Mouse (Mus musculus) stomach, embryonic 14.5 days (tissue): ENCODE results near the gene Rasgef1b. TPM values are rescaled to one million over a fixed set of nuclear protein-coding genes. Genes with fewer than 3 reads are reported as not detected.
A peak's percentile ranks its signal among the peaks of the same experiment; 100 is the strongest.

ENCODE experiments used
- ATAC-seq: fragments of 200-750 bp; cut with Nextera tagmentation; 2 replicates; pipeline ENCODE4 v1.8.0; 2017; ENCODE audit warnings: low read depth, moderate TSS enrichment; ENCODE audit not compliant: insufficient number of reproducible peaks, insufficient read depth, low FRiP score
- H3K27ac ChIP-seq: fragments of 300-500 bp; sonication (generic); 2 replicates; pipeline ENCODE4 v1.5.1; 2014; ENCODE audit warnings: mild to moderate bottlenecking, low read length, moderate library complexity, mixed read lengths
- H3K27me3 ChIP-seq: fragments of 300-500 bp; sonication (generic); 2 replicates; pipeline ENCODE4 v1.6.1; 2014; ENCODE audit warnings: low read length, control low read depth, mixed read lengths; ENCODE audit not compliant: control insufficient read depth, insufficient read depth
- H3K36me3 ChIP-seq: fragments of 300-500 bp; sonication (generic); 2 replicates; pipeline ENCODE4 v1.6.1; 2014; ENCODE audit warnings: mild to moderate bottlenecking, control low read depth, low read length, moderate library complexity, mixed read lengths; ENCODE audit not compliant: control insufficient read depth, insufficient read depth
- H3K4me1 ChIP-seq: fragments of 300-500 bp; sonication (generic); 2 replicates; pipeline ENCODE4 v1.6.1; 2014; ENCODE audit warnings: low read length, control low read depth, mixed read lengths; ENCODE audit not compliant: control insufficient read depth, insufficient read depth
- H3K4me2 ChIP-seq: fragments of 300-500 bp; sonication (generic); replicated peaks from 2 replicates; pipeline ENCODE4 v1.6.1; 2014; ENCODE audit warnings: low read depth, low read length, control low read depth
- H3K4me3 ChIP-seq: fragments of 300-500 bp; sonication (generic); 2 replicates; pipeline ENCODE4 v1.5.1; 2014; ENCODE audit warnings: low read depth, low read length, control low read depth
- H3K9ac ChIP-seq: fragments of 300-500 bp; sonication (generic); replicated peaks from 2 replicates; pipeline ENCODE4 v1.6.1; 2014; ENCODE audit warnings: low read depth, mild to moderate bottlenecking, control low read depth, low read length, moderate library complexity, mixed read lengths
- H3K9me3 ChIP-seq: fragments of 300-500 bp; sonication (generic); 2 replicates; pipeline ENCODE4 v1.6.1; 2016; ENCODE audit warnings: low read depth, low read length, control low read depth; ENCODE audit not compliant: control insufficient read depth
- WGBS: fragments of 180-500 bp; shearing (Covaris S2); extraction: QIAGEN DNeasy Blood & Tissue Kit; methylation state at CpG from one replicate; pipeline ENCODE4 v1.1.7; 2014; 5-methylcytosine and 5-hydroxymethylcytosine counted together
- polyA plus RNA-seq: library from polyadenylated mRNA; unstranded; fragments of >200 nt; fragmentation: Nextera tagmentation; extraction: Ambion mirVana; gene quantifications from 2 replicates; pipeline ENCODE4 v1.2.1, GENCODE M21; 2014

The Rasgef1b gene
- polyA plus RNA-seq, 1 experiment from 2014 or later, result 13.9 TPM

GRCm38 (mm10) chr5:99214400-99214799 is 514.5 kb downstream of the Rasgef1b start:
- H3K36me3 ChIP-seq, result no peaks in the 10 kb centered on the region
- no peak for ATAC-seq
- no peak overlapping the region for H3K4me2 ChIP-seq
- H3K27me3 ChIP-seq, result no peaks in the 10 kb centered on the region
- H3K27ac ChIP-seq, result no peak overlapping the region
- no peak overlapping the region for H3K4me3 ChIP-seq
- 79% methylated on average over 6 of the region's 6 CpGs for WGBS
- H3K4me1 ChIP-seq, result no peaks in the 10 kb centered on the region
- no peaks in the 10 kb centered on the region for H3K9me3 ChIP-seq
- no peak overlapping the region for H3K9ac ChIP-seq

GRCm38 (mm10) chr5:99213211-99213610 is 515.7 kb downstream of the Rasgef1b start:
- Histone ChIP-seq H3K9me3 (no peaks in the 10 kb centered on the region), H3K4me1 (no peaks in the 10 kb centered on the region), H3K36me3 (no peaks in the 10 kb centered on the region), H3K9ac (no peak overlapping the region), H3K27me3 (no peaks in the 10 kb centered on the region), H3K4me2 (no peak overlapping the region), H3K27ac (no peak overlapping the region), H3K4me3 (no peak overlapping the region)
- 85% methylated on average over 6 of the region's 6 CpGs for WGBS
- no peak for ATAC-seq

DNA sequence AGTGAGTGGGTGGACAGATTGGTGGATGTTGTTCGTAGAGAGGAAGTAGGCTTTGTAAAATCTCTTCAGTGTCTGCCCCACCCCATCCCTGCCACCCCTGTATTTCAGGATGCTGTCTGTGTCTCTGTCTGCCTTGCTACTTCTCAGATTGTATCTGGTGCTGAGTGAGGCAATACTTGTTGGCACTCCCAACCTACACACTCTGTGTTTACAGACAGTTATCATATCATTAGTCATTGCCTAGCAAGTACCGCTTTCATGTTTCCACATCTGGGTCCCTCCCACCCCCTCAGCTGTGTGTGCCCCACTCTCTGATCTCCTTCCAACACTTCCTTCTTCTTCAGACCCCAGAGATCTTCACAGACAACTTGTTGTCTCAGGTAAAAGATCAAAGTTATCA is 525.4 kb downstream of the Rasgef1b start:
- no peak overlapping the region for H3K4me2 ChIP-seq
- no peaks in the 10 kb centered on the region for H3K27me3 ChIP-seq
- no peak overlapping the region for H3K27ac ChIP-seq
- H3K4me3 ChIP-seq, result no peak overlapping the region
- WGBS, result 42% methylated on average over 2 of the region's 2 CpGs
- H3K4me1 ChIP-seq, result no peaks in the 10 kb centered on the region
- no peaks in the 10 kb centered on the region; the same call in 1 of the 2 replicates for H3K9me3 ChIP-seq
- H3K36me3 ChIP-seq, result no peaks in the 10 kb centered on the region
- no peak for ATAC-seq
- H3K9ac ChIP-seq, result no peak overlapping the region

GRCm38 (mm10) chr5:99202074-99202837 is 526.6 kb downstream of the Rasgef1b start:
- Histone ChIP-seq H3K4me1 (no peaks in the 10 kb centered on the region), H3K27ac (no peak overlapping the region), H3K27me3 (no peaks in the 10 kb centered on the region), H3K4me2 (no peak overlapping the region), H3K9ac (no peak overlapping the region), H3K36me3 (no peaks in the 10 kb centered on the region), H3K9me3 (no peaks in the 10 kb centered on the region; the same call in 1 of the 2 replicates), H3K4me3 (no peak overlapping the region)
- peak; percentile 42; the same call in 1 of the 2 replicates for ATAC-seq
- 59% methylated on average over 15 of the region's 15 CpGs for WGBS

DNA sequence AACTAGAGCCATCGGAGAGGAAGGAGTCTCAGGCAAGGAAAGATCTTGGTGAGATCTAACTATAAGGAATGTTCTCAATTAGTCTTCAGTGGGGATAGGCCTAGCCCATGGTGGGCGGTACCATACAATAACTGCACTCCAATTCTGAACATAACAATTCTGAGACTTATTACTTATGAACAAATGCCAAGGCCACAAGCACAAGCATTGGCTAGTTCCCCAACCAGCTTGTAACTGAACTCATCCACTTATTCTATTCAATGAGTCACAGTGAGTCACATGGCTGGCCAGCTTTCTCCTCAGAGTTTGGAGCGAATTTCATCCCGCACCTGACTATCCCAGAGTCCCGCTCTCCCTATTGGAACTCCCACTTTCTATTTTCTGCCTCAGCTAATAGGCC is 533.4 kb downstream of the Rasgef1b start:
- Histone ChIP-seq H3K36me3 (no peaks in the 10 kb centered on the region), H3K4me3 (no peak overlapping the region), H3K27ac (no peak overlapping the region), H3K27me3 (no peaks in the 10 kb centered on the region), H3K4me1 (peaks cover 7% of the 10 kb centered on the region; the same call in 1 of the 2 replicates), H3K9ac (no peak overlapping the region), H3K9me3 (no peaks in the 10 kb centered on the region; the same call in 1 of the 2 replicates), H3K4me2 (no peak overlapping the region)
- ATAC-seq, result no peak
- 93% methylated on average over 5 of the region's 5 CpGs for WGBS

GRCm38 (mm10) chr5:99190941-99191800 is 537.7 kb downstream of the Rasgef1b start:
- ATAC-seq, result no peak
- Histone ChIP-seq H3K36me3 (no peaks in the 10 kb centered on the region), H3K4me1 (peaks cover 7% of the 10 kb centered on the region; the same call in 1 of the 2 replicates), H3K4me3 (no peak overlapping the region), H3K27ac (0 out of 2 replicates have a peak overlapping the region, but pooled peaks have one; percentile 4), H3K4me2 (0 out of 2 replicates have a peak overlapping the region, but pooled peaks have one; percentile 17), H3K27me3 (no peaks in the 10 kb centered on the region), H3K9ac (no peak overlapping the region), H3K9me3 (no peaks in the 10 kb centered on the region)
- WGBS, result 45% methylated on average over 26 of the region's 26 CpGs

- WGBS, result 87% methylated on average over 7 of the region's 7 CpGs
- H3K4me3 ChIP-seq, result no peak overlapping the region
- H3K4me1 ChIP-seq, result no peaks in the 10 kb centered on the region
- no peaks in the 10 kb centered on the region for H3K27me3 ChIP-seq
- H3K27ac ChIP-seq, result no peak overlapping the region
- ATAC-seq, result no peak
- no peak overlapping the region for H3K4me2 ChIP-seq
- peaks cover 3% of the 10 kb centered on the region; the same call in 1 of the 2 replicates for H3K9me3 ChIP-seq
- H3K9ac ChIP-seq, result no peak overlapping the region
- no peaks in the 10 kb centered on the region for H3K36me3 ChIP-seq
These were observed 545.2 kb downstream of the Rasgef1b start for GRCm38 (mm10) chr5:99183637-99184036.

- Histone ChIP-seq H3K4me1 (no peaks in the 10 kb centered on the region), H3K9ac (no peak overlapping the region), H3K27me3 (no peaks in the 10 kb centered on the region), H3K36me3 (no peaks in the 10 kb centered on the region), H3K4me2 (no peak overlapping the region), H3K9me3 (peaks cover 8% of the 10 kb centered on the region; the same call in 1 of the 2 replicates), H3K4me3 (no peak overlapping the region), H3K27ac (no peak overlapping the region)
- no peak for ATAC-seq
- WGBS, result 50% methylated on average over 8 of the region's 8 CpGs
These were observed 554.1 kb downstream of the Rasgef1b start for GRCm38 (mm10) chr5:99174608-99175385.
